Mouse (Mus musculus) c-Kit-positive CD71-positive TER-119-positive erythroid progenitor cells, embryonic 14.5 days (primary cell): ENCODE data around the gene 4930519G04Rik.
"Not testable (repeated sequence)": the region's sequence is repeated elsewhere in the genome, so short reads cannot be mapped to it uniquely, and the experiment has no call there.

Source experiments
- DNase-seq: peaks from one replicate; pipeline ENCODE4 v3.0.0-alpha.2; 2013; ENCODE audit warnings: low spot score

The 4930519G04Rik gene

GRCm38 (mm10) chr5:114853364-114853763 is at the start of gene 4930519G04Rik:
Gene 4930519G04Rik, plus strand, starts transcription at chr5:114853664.
- DNase-seq: not testable (repeated sequence)

- no peak for DNase-seq
Measured at GRCm38 (mm10) chr5:114804335-114804734, 49.1 kb upstream of the 4930519G04Rik start.

GRCm38 (mm10) chr5:114804958-114805357 is 48.5 kb upstream of the 4930519G04Rik start:
- DNase-seq: no peak

GRCm38 (mm10) chr5:114805436-114806350 is 47.8 kb upstream of the 4930519G04Rik start:
- no peak for DNase-seq

- DNase-seq: no peak
Measured at GRCm38 (mm10) chr5:114806636-114807035, 46.8 kb upstream of the 4930519G04Rik start.

- no peak for DNase-seq
Measured at GRCm38 (mm10) chr5:114807063-114807462, 46.4 kb upstream of the 4930519G04Rik start.

GRCm38 (mm10) chr5:114807468-114807867 is 46.0 kb upstream of the 4930519G04Rik start:
- DNase-seq: peak; percentile 56

GRCm38 (mm10) chr5:114807893-114808292 is 45.6 kb upstream of the 4930519G04Rik start:
- no peak for DNase-seq

- DNase-seq: no peak
Measured at GRCm38 (mm10) chr5:114808385-114808784, 45.1 kb upstream of the 4930519G04Rik start.

GRCm38 (mm10) chr5:114809181-114809756 is 44.2 kb upstream of the 4930519G04Rik start:
- DNase-seq: no peak

GRCm38 (mm10) chr5:114809826-114810225 is 43.6 kb upstream of the 4930519G04Rik start:
- DNase-seq: no peak

GRCm38 (mm10) chr5:114813525-114814181 is 39.8 kb upstream of the 4930519G04Rik start:
- DNase-seq: peak; percentile 69

GRCm38 (mm10) chr5:114816599-114816998 is 36.9 kb upstream of the 4930519G04Rik start:
- DNase-seq: no peak

- DNase-seq: no peak
Measured at GRCm38 (mm10) chr5:114818124-114818523, 35.3 kb upstream of the 4930519G04Rik start.

GRCm38 (mm10) chr5:114822796-114823688 is 30.4 kb upstream of the 4930519G04Rik start, which contains the start of gene 1500011B03Rik:
Gene 1500011B03Rik, minus strand, starts transcription at chr5:114823468.
- peak; percentile 69 for DNase-seq

GRCm38 (mm10) chr5:114824197-114824596 is 29.3 kb upstream of the 4930519G04Rik start:
- DNase-seq: peak; percentile 74

- peak; percentile 94 for DNase-seq
Measured at GRCm38 (mm10) chr5:114825978-114826691, 27.3 kb upstream of the 4930519G04Rik start.

- no peak for DNase-seq
Measured at GRCm38 (mm10) chr5:114827427-114827826, 26.0 kb upstream of the 4930519G04Rik start.

- no peak for DNase-seq
Measured at GRCm38 (mm10) chr5:114829740-114830139, 23.7 kb upstream of the 4930519G04Rik start.

GRCm38 (mm10) chr5:114836886-114837285 is 16.6 kb upstream of the 4930519G04Rik start:
- no peak for DNase-seq

GRCm38 (mm10) chr5:114840481-114840880 is 13.0 kb upstream of the 4930519G04Rik start:
- DNase-seq: not testable (repeated sequence)
